Mouse (Mus musculus) fat pad, adult 2 months (tissue): ENCODE data around the gene Fpr3.
"Not testable (repeated sequence)": the region's sequence is repeated elsewhere in the genome, so short reads cannot be mapped to it uniquely, and the experiment has no call there.

Source experiments
- DNase-seq: peaks from one replicate; pipeline ENCODE4 v3.0.0-alpha.2; 2011; ENCODE audit warnings: low read depth, low spot score; ENCODE audit errors: extremely low read depth

Fpr3 gene

GRCm38 (mm10) chr17:17882672-17883071, 5.0 kb upstream of the Fpr3 start:
- DNase-seq: no peak

DNA sequence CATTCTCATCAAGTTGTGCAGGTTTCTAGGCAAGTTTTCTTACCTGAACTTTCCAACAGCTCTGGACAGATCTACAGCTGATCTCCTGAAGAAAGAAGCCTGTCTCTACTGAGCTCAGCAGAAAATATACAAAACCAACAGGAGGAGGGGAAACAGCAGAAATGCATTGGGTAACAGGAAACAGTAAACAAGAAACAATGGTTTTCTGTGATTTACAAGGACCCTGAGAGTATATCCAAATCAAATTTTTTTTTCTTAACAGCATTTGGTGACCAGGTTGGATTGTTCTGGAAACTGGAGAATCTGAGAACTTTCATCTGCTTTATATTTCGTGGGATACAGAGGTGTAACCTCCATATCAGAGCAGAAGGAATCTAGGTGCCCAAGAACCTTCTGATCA, 3.8 kb upstream of the Fpr3 start, which contains the start of gene Fpr1:
Gene Fpr1 (minus strand): TSS at position 101 of the 400 bp plus-strand sequence.
- DNase-seq: no peak

GRCm38 (mm10) chr17:17889732-17890425, 2.2 kb downstream of the Fpr3 start:
- no peak for DNase-seq

DNA sequence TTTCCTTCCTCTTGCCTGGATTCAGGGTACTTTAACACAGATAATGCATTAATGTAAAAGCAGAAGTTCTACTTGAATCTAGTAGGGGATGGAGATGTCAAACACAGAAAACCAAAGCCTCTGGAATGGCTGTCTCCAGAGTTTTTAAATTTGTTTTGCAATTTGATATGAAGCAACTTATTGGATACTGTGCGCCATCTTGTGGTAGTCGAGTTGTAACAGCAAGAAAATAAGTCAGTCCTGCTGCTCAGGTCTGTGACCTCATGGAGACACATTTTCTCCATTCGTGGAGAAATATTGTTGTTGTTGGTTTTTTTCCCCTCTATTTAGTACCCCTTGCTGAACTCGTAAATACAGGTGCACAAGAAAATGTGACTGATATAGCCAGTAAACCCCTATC, 8.4 kb downstream of the Fpr3 start:
- DNase-seq: peak; percentile 1

DNA sequence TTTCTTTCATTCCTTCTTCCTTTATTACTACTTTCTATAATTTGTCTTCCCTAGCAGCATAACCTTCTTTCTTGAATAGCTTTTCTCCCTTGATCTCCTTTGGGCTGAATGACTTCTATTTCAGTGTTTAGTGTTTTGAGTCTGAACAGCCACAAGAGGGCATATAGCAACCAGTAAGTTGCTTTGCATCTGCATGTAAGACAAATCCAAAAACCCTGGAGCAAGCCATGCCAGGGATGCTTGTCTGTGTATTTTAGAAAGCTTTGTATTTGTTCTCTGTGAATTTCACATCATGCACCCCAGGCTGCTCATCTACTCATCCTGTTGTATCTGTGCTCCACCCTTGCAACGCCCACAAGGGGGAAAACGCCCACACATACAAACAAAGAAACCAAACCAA, 11.6 kb downstream of the Fpr3 start:
- no peak for DNase-seq

- no peak for DNase-seq
Measured at GRCm38 (mm10) chr17:17900768-17901167, 13.1 kb downstream of the Fpr3 start.

DNA sequence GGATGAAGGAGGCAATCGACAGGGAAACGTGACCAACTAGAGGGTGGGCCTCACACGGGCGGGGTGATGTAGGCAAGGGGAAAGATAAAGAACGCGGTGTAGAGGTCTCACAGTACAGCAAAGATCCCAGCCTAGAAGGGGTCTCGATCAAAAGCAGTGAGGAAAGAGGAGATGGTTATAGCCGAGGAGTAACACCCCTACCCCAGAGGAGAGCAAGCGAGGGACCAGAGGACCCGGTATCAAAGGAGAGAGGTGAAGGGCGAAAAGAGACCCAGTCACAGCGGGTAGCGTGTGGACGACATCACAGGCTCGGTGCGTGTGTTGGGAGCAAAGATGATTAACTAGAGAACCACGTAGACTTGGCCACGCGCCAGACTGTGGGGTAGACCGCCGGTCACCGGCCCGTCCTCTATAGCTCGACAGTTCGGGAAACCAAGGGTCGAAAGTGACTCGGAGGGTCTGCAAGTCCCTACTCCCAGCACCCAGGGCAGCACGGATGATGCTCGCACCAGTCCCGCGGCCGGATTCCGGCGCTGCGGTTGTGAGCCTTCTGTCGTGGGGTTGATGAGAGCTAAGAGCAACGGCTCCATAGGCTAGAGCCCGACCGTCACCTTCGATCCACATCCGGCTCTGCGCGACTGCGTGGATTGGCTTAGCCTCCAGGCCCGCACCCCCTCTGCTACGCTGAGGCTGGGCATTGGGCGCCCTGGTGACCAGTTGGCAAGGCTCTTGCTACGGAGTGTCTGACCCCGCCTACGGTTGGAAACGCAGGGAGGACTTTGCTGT, 22.2 kb downstream of the Fpr3 start:
- DNase-seq: peak; percentile 3

DNA sequence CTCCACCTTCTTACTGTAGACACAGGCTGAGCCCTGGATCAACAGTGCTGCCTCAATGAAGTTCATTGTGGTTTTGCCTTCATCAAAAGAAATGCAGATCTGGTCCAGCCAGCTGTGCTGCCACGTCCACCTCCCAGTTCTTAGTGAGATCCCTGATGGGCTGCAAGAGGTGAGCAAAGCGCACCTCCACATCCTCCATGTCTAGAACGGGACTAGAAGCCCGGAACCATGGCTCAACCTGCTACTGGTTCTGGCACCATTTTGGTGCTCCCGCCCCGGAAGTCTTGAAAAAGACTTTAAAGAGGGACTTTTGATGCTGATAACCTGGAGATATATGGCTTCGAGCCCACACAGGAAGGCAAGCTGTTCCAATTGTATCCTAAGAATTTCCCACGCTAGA, 25.0 kb downstream of the Fpr3 start:
- DNase-seq: not testable (repeated sequence)

GRCm38 (mm10) chr17:17917376-17917775, 29.7 kb downstream of the Fpr3 start:
- no peak for DNase-seq

- no peak for DNase-seq
Measured at GRCm38 (mm10) chr17:17917782-17918181, 30.1 kb downstream of the Fpr3 start.

DNA sequence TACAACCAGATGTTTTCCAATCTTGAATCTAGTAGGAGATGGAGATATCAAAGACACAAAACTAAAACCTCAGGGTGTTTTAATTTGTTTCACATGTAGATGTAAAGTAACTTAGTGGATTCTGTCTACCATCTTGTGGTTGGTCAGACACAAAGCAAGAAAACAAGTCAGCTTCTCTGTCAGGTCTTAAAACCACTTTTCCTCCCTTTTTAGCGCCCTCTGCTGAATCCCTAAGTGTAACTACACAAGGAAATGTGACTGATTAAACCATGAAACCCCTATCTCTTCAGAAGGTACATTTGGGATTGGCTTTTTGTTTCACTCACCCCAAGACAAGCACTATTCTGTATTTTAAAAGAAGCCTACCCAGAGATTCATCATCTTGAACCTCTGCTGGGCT, 85.8 kb downstream of the Fpr3 start:
- DNase-seq: no peak

DNA sequence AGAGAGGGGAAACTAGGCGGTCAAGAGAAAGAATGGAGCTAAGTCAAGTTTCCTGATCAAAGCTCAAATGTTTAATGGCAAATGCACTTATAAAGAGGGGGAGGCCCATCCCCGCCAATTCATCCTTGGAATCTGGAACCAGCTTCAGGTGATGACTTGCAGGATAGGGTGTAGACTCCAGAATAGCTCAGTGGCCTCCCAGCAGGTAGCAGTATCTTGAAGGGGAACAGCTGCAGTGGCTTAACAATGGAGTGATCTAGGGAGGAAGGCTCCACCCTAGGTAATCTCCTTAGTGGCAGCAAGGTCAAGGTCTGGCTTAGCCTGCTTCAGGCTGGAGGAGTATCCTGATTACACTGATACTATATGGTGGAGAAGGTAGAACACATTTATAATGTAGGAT, 93.6 kb downstream of the Fpr3 start:
- not testable (repeated sequence) for DNase-seq

DNA sequence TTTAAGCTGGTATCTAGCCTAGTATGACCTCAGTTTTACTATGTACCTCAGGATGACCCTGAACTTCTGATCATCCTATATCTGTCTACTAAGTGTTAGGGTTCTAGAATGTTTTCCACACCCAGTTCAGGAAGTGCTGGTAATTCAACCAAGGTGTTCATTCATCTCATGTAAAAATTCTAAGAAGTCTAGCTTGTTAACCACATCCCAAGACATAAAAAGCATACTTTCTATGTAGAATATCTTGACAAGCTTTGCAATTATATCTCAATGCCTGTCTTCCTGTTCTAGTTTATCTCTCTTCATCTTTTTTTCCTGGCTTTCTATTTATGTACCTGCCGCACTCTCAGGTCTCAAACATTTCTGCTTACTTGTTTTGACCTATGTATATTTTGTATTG, 117.1 kb downstream of the Fpr3 start:
- DNase-seq: no peak
